23 mouse cellular contexts compared by ENCODE assay signal in the genomic region with DNA sequence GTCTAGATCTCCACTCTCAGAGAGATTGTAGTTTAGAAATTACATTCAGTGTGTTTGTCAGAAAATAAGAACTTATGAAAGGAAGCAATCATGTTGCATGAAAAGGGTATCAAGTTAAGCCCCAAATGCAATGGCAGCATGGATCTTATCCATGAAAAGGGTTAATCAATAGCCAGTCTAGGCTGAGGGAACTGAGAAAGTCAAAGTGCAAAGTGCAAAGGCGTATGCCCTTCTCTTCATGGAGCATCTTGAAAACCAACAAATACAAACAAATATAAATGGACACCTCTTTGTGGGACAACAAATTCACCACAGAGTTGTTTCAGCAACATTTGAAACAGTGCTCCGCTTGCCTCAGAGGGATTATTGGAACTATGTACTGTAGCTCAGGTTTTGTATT.
DNase-seq lines count a peak whose midpoint lies in the region; ATAC-seq and TF ChIP-seq lines count a peak whose summit lies in the region.
"Had no signal": no experiment of that assay in that cellular context is flagged by ENCODE, and none has a peak within 500 bp of the region (broad histone marks: within the 10 kb centered on the region; RNA-seq: fewer than 3 reads in every experiment).

No protein-coding gene starts in this region.

- H3K9me3 ChIP-seq in kidney, embryonic 15.5 days (replicated peaks) = no peaks in the 10 kb centered on the region
- H3K9me3 ChIP-seq in kidney, embryonic 14.5 days (ENCODE audit: control insufficient read depth, low read length) = no peaks in the 10 kb centered on the region
- H3K9me3 ChIP-seq in liver, postnatal 0 days (ENCODE audit: low read length) = no peaks in the 10 kb centered on the region
- H3K9me3 ChIP-seq: embryonic facial prominence, embryonic 10.5 days; embryonic facial prominence, embryonic 12.5 days; forebrain, embryonic 13.5 days had no signal

- no peaks in the 10 kb centered on the region for H3K36me3 ChIP-seq in kidney, embryonic 15.5 days
- no peaks in the 10 kb centered on the region for H3K36me3 ChIP-seq in kidney, adult 2 months (ENCODE audit: control insufficient read depth, insufficient read depth, low read length)
- no peaks in the 10 kb centered on the region for H3K36me3 ChIP-seq in kidney, embryonic 14.5 days (ENCODE audit: control insufficient read depth, insufficient read depth, low read length)
- no peaks in the 10 kb centered on the region for H3K36me3 ChIP-seq in liver, adult 2 months (ENCODE audit: control insufficient read depth, insufficient read depth, low read length)
- H3K36me3 ChIP-seq in liver, postnatal 0 days (replicated peaks; ENCODE audit: insufficient read depth, low read length) = no peaks in the 10 kb centered on the region
- H3K36me3 ChIP-seq: embryonic facial prominence, embryonic 10.5 days; embryonic facial prominence, embryonic 12.5 days; G1E had no signal

- no peak overlapping the region for H3K9ac ChIP-seq in kidney, embryonic 15.5 days
- no peak overlapping the region for H3K9ac ChIP-seq in kidney, embryonic 14.5 days (ENCODE audit: low read depth, low read length)
- no peak overlapping the region for H3K9ac ChIP-seq in liver, adult 2 months (ENCODE audit: low read depth, low read length)
- no peak overlapping the region for H3K9ac ChIP-seq in liver, postnatal 0 days (replicated peaks)
- H3K9ac ChIP-seq: embryonic facial prominence, embryonic 12.5 days; forebrain, embryonic 13.5 days had no signal

- no peaks in the 10 kb centered on the region for H3K4me1 ChIP-seq in kidney, embryonic 15.5 days
- H3K4me1 ChIP-seq in kidney, adult 2 months (ENCODE audit: control insufficient read depth, insufficient read depth, low read length) = no peaks in the 10 kb centered on the region
- no peaks in the 10 kb centered on the region for H3K4me1 ChIP-seq in kidney, embryonic 14.5 days (ENCODE audit: control insufficient read depth, insufficient read depth, low read length)
- peaks cover 8% of the 10 kb centered on the region; the same call in 1 of the 2 replicates for H3K4me1 ChIP-seq in liver, adult 2 months (ENCODE audit: control insufficient read depth, insufficient read depth, low read length)
- H3K4me1 ChIP-seq in liver, postnatal 0 days (ENCODE audit: insufficient read depth) = no peaks in the 10 kb centered on the region
- H3K4me1 ChIP-seq: embryonic facial prominence, embryonic 10.5 days; embryonic facial prominence, embryonic 12.5 days; forebrain, embryonic 13.5 days had no signal

- no peak for TF ChIP-seq POLR2A in kidney, adult 2 months (IDR thresholded peaks at IDR 0.05; ENCODE audit: low read depth, low read length)
- TF ChIP-seq POLR2A in liver, adult 2 months (IDR thresholded peaks at IDR 0.05; ENCODE audit: extremely low read depth, insufficient read depth, low read length) = no peak

- no peak for TF ChIP-seq CTCF in kidney, adult 2 months (conservative IDR thresholded peaks at IDR 0.05; ENCODE audit: insufficient read depth, insufficient read length, low read depth, low read length)
- no peak for TF ChIP-seq CTCF in liver, adult 2 months (IDR thresholded peaks at IDR 0.05; ENCODE audit: low read depth, low read length)
- TF ChIP-seq CTCF in liver, postnatal 0 days (IDR thresholded peaks at IDR 0.05; ENCODE audit: low read depth) = no peak

- H3K4me2 ChIP-seq in kidney, embryonic 15.5 days = no peak overlapping the region
- H3K4me2 ChIP-seq in kidney, embryonic 14.5 days (replicated peaks; ENCODE audit: low read depth, low read length) = no peak overlapping the region
- H3K4me2 ChIP-seq in liver, postnatal 0 days (ENCODE audit: low read depth, low read length) = no peak overlapping the region
- H3K4me2 ChIP-seq: embryonic facial prominence, embryonic 12.5 days; forebrain, embryonic 13.5 days had no signal

- no peak overlapping the region for H3K27ac ChIP-seq in kidney, embryonic 15.5 days
- no peak overlapping the region; the same call in 1 of the 2 replicates for H3K27ac ChIP-seq in kidney, adult 2 months (ENCODE audit: insufficient read depth, low read depth, low read length)
- H3K27ac ChIP-seq in kidney, embryonic 14.5 days (ENCODE audit: low read depth, low read length) = no peak overlapping the region
- H3K27ac ChIP-seq in liver, adult 2 months (replicated peaks; ENCODE audit: insufficient read depth, low read depth, low read length) = no peak overlapping the region
- H3K27ac ChIP-seq in liver, postnatal 0 days (ENCODE audit: low read depth) = no peak overlapping the region
- H3K27ac ChIP-seq: embryonic facial prominence, embryonic 10.5 days; embryonic facial prominence, embryonic 12.5 days; forebrain, embryonic 13.5 days had no signal

- no peak for ATAC-seq in kidney, embryonic 15.5 days (replicated peaks; ENCODE audit: low FRiP score)
- ATAC-seq in kidney, embryonic 14.5 days (ENCODE audit: low FRiP score, low TSS enrichment) = no peak
- ATAC-seq in liver, postnatal 0 days = no peak
- ATAC-seq: activated CD4-positive, CD25-positive, alpha-beta regulatory T cell, adult 4 months; CD4-positive, CD25-positive, alpha-beta regulatory T cell, adult 4 months; forebrain, embryonic 13.5 days; Patski had no signal

- DNase-seq in kidney, adult 11 months = peak; percentile 15
- DNase-seq in kidney, adult 2 months = peak; percentile 79
- peak; percentile 77 for DNase-seq in kidney, adult 9 months
- DNase-seq in kidney, postnatal 4 days = no peak
- DNase-seq in liver, adult 2 months (ENCODE audit: extremely low read depth, low read depth, low spot score) = peak; percentile 88
- DNase-seq in liver, postnatal 0 days = no peak
- DNase-seq: adrenal gland, adult 8-10 months; adrenal gland, postnatal 14 days; adrenal gland, postnatal 36 days; B cell, adult 2 months; cerebellum, adult 11-12 months; cerebellum, postnatal 10 days; cerebellum, postnatal 25 days had no signal

- TF ChIP-seq EP300 in liver, postnatal 0 days (IDR thresholded peaks at IDR 0.05; ENCODE audit: low read depth) = no peak

- no peaks in the 10 kb centered on the region for H3K27me3 ChIP-seq in kidney, embryonic 15.5 days
- no peaks in the 10 kb centered on the region for H3K27me3 ChIP-seq in kidney, adult 2 months (replicated peaks; ENCODE audit: control insufficient read depth, insufficient read depth, low read length)
- no peaks in the 10 kb centered on the region for H3K27me3 ChIP-seq in kidney, embryonic 14.5 days (ENCODE audit: control insufficient read depth, insufficient read depth, low read length)
- no peaks in the 10 kb centered on the region for H3K27me3 ChIP-seq in liver, adult 2 months (ENCODE audit: control insufficient read depth, insufficient read depth, low read length)
- no peaks in the 10 kb centered on the region for H3K27me3 ChIP-seq in liver, postnatal 0 days (ENCODE audit: insufficient read depth, low read length)
- H3K27me3 ChIP-seq: CH12.LX; embryonic facial prominence, embryonic 12.5 days; forebrain, embryonic 13.5 days; Patski had no signal

- 89% methylated on average over 2 of the region's 2 CpGs for WGBS in kidney, embryonic 15.5 days
- WGBS in kidney, adult 2 months = 81% methylated on average over 2 of the region's 2 CpGs
- WGBS in kidney, embryonic 14.5 days = 85% methylated on average over 2 of the region's 2 CpGs
- 25% methylated on average over 2 of the region's 2 CpGs for WGBS in liver, adult 2 months
- 66% methylated on average over 2 of the region's 2 CpGs for WGBS in liver, postnatal 0 days (ENCODE audit: insufficient replicate concordance)

- no peaks in the 10 kb centered on the region for H3K79me2 ChIP-seq in liver, adult 2 months (ENCODE audit: control insufficient read depth, insufficient read depth, low read length)

- H3K4me3 ChIP-seq in kidney, embryonic 15.5 days (replicated peaks) = no peak overlapping the region
- no peak overlapping the region for H3K4me3 ChIP-seq in kidney, adult 2 months (ENCODE audit: insufficient read depth, low read depth, low read length)
- H3K4me3 ChIP-seq in kidney, embryonic 14.5 days (ENCODE audit: low read length) = no peak overlapping the region
- H3K4me3 ChIP-seq in liver, adult 2 months (ENCODE audit: insufficient read depth, low read depth, low read length) = no peak overlapping the region
- H3K4me3 ChIP-seq in liver, postnatal 0 days (ENCODE audit: low read depth, low read length) = no peak overlapping the region
- H3K4me3 ChIP-seq: embryonic facial prominence, embryonic 10.5 days; embryonic facial prominence, embryonic 12.5 days; forebrain, embryonic 13.5 days had no signal

Comparison
In these comparisons a context has a peak if more than half of its experiments do, and no peak if none do; other contexts are left out.
1. DNase-seq: peak in kidney, adult 11 months (single experiment), kidney, adult 2 months (single experiment), kidney, adult 9 months (single experiment) and liver, adult 2 months (single experiment); none in kidney, postnatal 4 days (0 of 2) and liver, postnatal 0 days (single experiment).